Mouse (Mus musculus) brain, adult 2 months (tissue): ENCODE data around the gene Alpk1.
A peak's percentile ranks its signal among the peaks of the same experiment; 100 is the strongest.

Experiments used
- DNase-seq: peaks from one replicate; pipeline ENCODE4 v3.0.0; 2011; ENCODE audit warnings: low read depth, low spot score

Gene Alpk1

DNA sequence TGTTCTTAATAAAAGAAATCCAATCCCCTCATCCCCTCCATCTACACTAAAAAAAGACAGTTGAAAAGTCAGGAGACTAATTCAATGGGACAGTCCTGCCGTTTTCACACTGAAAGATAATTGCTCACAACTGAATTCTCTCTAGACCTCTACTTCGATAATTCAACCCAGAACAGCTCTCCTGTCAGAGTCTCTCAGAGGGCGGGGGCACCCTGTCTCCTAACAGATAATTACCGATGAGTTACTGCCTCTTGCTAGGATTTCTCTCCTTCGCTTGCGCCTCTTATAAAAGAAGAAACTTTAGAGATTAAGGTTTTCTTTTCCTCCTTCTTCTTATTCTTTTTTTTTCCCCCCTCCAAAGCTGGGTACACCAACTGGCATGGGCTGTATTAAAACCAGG is 34.8 kb downstream of the Alpk1 start:
- DNase-seq: no peak

DNA sequence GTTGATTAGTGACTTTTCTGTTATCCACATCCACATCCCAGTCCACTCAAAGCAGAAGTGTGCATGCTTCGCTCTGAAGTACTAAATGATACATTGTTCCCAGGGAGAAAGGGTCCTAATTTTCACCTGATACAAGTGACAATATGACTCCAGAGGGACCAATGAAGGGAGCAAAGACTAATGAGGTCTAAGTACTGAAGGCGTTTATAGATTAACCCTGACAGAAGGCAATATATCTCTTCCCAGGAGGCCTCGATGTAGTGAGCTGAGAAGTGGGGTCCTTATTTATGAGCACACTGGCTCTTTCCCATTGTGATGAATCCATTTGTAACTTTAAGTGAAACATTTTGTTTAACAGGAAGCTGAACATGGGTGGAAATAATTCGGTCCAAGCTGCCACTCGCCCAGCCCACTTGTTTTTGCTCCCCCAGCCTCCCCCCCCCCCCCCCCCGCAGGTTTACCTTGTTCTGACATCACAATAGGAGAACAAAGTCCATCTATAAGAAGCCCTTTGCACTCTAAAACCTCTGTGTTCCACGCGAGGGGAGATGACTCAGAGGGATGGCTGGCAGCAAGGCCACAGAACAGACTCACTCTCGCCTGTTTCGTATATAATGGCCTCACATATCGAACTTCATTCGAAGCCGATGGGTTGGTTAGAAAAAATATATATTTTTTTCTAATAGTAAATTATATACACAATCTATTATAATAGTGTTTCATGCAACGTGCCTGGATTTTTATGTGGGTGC is 36.5 kb downstream of the Alpk1 start:
- no peak for DNase-seq

DNA sequence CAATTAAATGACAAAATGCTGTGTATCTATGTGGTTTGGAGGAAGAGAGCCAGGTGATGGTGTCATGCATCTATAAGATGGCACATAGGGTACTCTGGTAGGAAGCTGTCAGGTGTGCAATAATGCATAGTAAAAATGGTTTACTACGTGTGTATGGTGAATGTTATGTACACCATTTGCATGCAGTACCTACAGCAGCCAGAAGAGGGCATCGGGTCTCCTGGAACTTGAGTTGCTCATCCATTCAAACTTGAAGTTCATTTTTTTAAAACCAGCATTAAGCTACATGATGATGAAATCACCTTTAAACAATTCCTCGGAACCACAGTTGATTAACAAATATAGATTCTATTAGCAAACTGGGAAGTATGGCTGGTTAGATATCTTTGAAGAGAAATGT is 38.9 kb downstream of the Alpk1 start:
- no peak for DNase-seq

GRCm38 (mm10) chr3:127737876-127738275 is 42.5 kb downstream of the Alpk1 start:
- DNase-seq: no peak

DNA sequence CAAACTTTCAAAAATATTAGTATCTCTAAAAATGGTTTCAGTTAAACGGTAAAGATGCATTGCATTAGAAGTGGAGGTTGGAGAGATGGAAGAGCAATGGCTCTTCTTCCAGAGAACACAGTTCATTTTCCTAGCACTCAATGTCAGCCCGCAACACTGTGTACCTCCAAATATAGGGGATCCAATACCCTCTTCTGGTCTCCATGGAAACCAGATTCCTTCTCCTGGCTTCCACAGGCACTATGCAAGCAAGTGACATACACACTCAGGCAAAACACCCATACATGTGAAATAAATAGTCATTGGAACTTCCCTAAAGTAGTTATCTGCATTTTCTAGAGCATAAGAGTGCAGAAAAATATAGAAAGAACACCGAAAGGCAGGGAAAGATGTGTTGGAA is 44.9 kb downstream of the Alpk1 start:
- DNase-seq: peak; percentile 24

DNA sequence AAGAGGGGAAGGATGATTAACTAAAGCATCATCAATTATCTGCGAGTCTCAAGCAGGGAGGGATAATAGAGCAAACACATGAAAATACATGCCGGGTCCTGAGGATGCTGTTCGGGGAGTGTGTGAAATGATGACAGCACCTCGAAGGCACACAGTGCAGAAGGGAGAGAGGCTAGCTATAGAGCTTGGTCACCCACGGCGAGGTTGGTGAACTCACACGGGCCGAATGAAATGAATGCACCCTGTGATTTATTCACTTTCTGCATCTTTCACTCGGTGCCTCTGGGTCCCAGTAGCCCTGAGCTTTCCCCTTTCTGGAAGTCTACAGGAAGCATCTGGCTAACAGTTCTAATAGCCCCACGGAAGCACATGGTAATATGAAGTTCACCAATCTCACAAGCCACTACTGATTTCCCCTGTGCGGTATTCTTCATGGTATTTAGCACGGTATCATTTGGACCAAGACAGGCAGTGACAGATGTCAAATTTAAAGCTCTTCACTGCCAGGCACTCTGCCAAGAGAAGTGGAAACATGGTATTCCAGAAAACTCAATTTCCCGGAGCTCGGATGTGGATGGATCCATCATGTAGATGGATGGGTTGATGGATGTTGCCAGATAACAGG is 50.7 kb downstream of the Alpk1 start:
- no peak for DNase-seq

- no peak for DNase-seq
Observed at GRCm38 (mm10) chr3:127728851-127729512, 51.3 kb downstream of the Alpk1 start.

GRCm38 (mm10) chr3:127728046-127728445 is 52.3 kb downstream of the Alpk1 start:
- DNase-seq: no peak

- no peak for DNase-seq
Observed at GRCm38 (mm10) chr3:127720948-127721347, 59.4 kb downstream of the Alpk1 start.

DNA sequence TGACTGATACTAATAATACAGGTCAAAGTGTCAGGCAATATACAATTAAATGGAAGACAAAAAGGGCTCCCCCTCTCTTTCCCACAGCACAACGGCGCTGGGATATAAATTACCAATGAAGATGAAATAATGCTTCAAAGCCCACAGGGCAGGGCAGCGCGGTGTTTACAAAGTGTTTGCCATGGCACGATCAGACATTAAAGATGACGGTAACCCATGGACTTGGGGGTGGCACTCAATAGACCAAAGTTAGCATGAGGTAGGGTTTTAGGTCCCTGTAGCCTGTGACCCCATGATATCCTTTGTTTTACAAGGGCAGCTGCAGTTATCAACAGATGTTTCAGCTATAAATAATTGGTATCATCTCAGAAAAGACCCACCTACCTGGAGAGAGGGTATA is 60.3 kb downstream of the Alpk1 start:
- DNase-seq: no peak

DNA sequence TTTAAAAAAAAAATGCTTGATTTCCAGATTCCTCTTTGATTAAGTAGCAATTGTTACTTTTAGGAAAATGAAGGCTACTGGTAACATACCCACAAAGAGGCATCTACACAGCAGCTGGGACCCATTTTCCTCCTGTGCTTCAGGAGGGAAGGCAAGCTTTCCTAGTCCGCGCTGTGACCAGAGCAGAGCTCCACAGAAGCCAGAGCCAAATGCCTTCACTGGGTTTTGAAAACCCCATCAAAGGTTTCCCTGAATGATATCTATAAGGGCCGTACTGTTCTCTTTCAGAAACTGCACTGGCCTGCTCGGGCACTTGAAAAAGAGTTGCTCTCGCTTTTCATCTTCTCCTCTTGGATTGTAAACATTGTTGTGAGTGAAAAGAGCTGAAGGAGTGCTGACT is 60.7 kb downstream of the Alpk1 start:
- peak; percentile 3 for DNase-seq

DNA sequence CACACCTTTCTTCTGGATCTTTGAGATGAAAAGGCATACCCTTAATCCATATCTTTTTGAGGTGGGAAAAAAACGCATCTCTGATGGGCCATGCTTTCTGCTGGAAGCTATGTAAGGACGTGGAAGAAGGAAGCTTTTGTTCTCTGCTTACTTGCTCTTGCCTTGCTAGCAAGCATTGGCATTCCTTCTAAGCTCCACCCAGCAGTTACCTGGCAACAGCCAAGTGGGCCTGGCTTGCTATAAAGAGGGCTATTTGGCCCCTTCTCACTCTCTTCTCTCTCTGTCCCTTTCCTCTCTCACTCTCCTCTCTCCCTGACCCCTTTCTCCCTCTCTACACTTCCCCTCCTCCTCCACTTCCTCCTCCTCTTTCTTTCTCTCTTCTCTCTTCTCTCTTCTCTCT is 63.6 kb downstream of the Alpk1 start:
- no peak for DNase-seq

GRCm38 (mm10) chr3:127713112-127713511 is 67.2 kb downstream of the Alpk1 start:
- no peak for DNase-seq

GRCm38 (mm10) chr3:127711536-127711935 is 68.8 kb downstream of the Alpk1 start:
- DNase-seq: no peak

- DNase-seq: no peak
Observed at GRCm38 (mm10) chr3:127707089-127707485, 73.2 kb downstream of the Alpk1 start.

DNA sequence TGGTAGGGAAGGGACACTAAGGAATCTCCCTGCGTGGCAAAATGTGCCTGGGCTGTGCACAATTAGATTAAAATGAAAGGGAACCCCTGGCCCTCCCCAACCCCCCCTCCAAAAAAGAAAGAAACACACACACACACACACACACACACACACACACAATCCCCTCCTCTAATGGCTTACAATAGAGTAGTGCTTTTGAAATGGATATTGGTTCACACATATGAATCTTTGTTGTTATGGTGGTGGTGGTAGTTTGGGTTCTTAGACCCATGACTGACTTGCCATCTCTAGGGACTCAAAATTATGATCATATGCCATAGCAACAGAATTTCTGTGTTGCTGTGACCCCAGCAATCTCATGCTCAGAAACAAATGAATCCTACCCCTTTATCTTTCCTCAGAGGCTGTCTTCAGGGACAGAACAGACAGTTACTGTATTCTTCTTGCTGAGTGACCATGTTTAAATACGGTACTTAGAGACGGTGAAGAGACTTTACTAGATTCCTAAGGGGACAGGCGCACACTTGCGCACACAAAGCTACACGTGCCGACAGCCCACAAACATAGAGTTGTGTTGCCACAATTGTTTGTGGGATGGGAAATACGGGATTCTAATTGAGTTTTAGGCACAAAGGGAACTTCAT is 73.8 kb downstream of the Alpk1 start:
- DNase-seq: no peak

DNA sequence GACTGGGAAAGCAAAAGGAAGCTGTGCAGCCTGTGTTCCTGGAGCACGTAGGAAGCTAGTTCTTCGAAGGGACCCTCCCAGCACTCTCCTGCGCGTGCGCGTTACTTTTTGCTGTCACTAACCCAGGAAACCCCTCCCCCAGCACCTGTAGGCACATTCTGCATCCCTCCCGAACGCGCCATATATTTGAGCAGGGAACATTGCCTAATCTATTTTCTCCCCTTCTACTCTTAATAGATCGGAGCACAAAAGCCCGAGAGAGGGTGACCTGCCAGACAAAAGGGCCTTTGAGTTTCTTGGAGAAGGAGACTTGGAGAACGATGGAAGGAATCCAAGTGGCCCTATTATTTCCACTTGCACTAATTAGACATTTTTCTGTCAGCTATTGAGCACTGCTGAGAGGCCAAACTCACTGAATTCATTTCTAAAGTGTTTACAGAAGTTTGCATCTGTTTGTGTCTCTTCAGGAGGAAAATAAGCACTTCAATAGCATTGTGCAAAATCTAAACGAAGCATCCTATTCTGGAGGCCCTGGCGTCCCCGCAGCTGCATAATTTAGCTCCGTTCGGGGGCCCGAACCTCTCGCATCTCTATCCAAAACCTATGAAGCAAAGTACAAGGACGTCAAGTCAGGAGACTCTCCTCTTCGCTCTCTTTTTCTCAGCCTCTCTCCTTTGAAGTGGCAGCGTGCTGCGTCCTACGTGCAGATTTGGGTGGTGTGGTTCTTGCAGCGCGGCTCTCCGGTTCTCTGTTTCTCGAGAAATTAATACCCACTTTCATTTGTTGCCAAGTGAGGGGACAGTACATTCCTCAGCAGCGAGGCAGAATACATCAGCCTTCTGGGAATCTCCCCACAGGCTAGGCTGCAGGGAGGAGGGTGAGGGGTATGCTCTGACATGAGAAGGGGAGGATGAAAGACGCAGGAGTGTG is 74.5 kb downstream of the Alpk1 start:
- DNase-seq: peak; percentile 24

DNA sequence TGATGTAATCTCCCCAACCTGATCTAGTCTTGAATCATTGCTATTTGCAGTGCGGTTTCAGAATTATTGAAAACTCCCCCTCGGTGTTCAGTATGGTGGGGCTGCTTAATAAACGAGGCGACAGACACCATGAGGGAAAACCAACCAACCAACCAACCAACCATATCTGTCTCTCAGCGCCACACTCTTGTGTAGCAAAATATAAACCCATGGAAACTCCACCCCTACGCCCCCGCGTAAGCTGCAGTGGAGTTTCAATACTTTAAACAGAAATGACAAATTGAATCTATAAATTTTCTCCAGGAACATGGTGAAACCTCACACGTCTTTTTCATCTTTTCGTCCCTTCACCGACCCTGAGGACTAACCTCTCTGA is 75.2 kb downstream of the Alpk1 start:
- DNase-seq: no peak

DNA sequence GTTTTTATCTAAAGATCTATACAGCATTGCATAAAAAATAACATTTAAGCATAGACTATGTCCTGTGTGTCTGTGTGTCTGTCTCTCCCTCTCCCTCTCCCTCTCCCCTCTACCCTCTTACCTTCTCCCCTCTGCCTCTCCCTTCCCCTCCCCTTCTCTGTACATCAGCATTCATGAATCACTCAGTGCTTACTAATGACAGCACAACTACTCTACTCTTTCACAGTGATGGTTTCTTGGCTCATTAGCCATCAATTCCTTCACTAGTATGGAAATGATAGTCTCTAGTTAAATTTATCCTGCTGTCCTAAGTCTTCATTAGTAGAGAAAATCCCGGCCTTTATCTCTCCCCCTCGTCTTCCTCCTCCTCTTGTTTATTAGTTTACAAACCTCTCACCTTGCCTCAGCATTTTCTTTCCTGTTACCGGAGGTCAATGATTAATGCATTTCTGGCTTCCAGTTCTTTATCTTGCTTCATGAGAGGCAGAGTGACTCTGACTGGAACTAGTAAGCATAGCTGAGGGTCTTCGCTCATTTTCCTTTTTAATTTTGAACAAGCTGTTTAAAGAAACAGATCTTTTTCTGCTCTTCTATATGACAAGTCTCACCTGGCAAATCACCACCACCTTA is 79.0 kb downstream of the Alpk1 start:
- DNase-seq: no peak

DNA sequence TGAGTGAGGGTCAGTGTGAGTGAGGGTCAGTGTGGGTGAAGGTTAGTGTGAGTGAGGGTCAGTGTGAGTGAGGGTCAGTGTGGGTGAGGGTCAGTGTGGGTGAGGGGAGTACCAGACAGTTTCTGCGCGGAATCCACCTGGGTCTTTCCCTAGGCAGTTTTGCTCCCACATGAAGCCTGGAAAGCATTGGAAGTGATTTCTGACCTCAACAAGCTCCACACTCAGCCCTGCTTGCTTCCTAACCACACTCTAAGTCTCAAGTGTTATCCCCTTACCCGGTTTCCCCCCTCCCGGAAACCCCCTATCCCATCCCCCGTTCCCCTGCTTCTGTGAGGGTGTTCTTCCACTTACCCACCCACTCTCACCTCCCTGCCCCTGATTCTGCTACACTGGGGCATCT is 81.7 kb downstream of the Alpk1 start:
- no peak for DNase-seq

GRCm38 (mm10) chr3:127696541-127696940 is 83.8 kb downstream of the Alpk1 start:
- DNase-seq: no peak
